Mouse (Mus musculus): Measurements from ENCODE around the gene Lrrc4.

- TF ChIP-seq CTCF (IDR thresholded peaks at IDR 0.05; ENCODE audit: low read depth, low read length) (no peak), POLR2A (IDR thresholded peaks at IDR 0.05; ENCODE audit: extremely low read depth, insufficient read depth, low read length) (no peak)
Measured at GRCm38 (mm10) chr6:28831854-28832750, 555 bp upstream of the Lrrc4 start.

All from liver, adult 2 months (tissue).